Mouse (Mus musculus): ENCODE data around the gene Bicc1. TPM values are rescaled to one million over a fixed set of nuclear protein-coding genes. Genes with fewer than 3 reads are reported as not detected.

The Bicc1 gene
- total RNA-seq, 1 experiment = 1.8 TPM

- DNase-seq (ENCODE audit: low read depth, low spot score) = no peak
- Histone ChIP-seq H3K9ac (ENCODE audit: insufficient read depth, low read depth, low read length, poor library complexity, severe bottlenecking) (no peak overlapping the region), H3K36me3 (ENCODE audit: control insufficient read depth, insufficient read depth, low read length, poor library complexity, severe bottlenecking) (no peaks in the 10 kb centered on the region), H3K4me3 (ENCODE audit: insufficient read depth in 1 of 2, low read depth in 1 of 2, low read length in 2 of 2, poor library complexity in 1 of 2, severe bottlenecking in 1 of 2) (no peak overlapping the region), H3K27ac (ENCODE audit: insufficient read depth, low read depth, low read length, poor library complexity, severe bottlenecking) (no peak overlapping the region), H3K4me1 (ENCODE audit: control insufficient read depth in 2 of 2, insufficient read depth in 2 of 2, low read length in 2 of 2, poor library complexity in 1 of 2) (no peaks in the 10 kb centered on the region), H3K9me3 (ENCODE audit: control insufficient read depth, insufficient read depth, low read depth, low read length) (no peaks in the 10 kb centered on the region)
- TF ChIP-seq CHD2 (IDR thresholded peaks at IDR 0.05; ENCODE audit: low read depth, low read length) = no peak
- no peak for TF ChIP-seq ZNF384 (IDR thresholded peaks at IDR 0.05; ENCODE audit: low read depth, low read length)
- no peak for TF ChIP-seq HCFC1 (IDR thresholded peaks at IDR 0.05; ENCODE audit: borderline replicate concordance, insufficient read depth, low read length)
- TF ChIP-seq MAFK (IDR thresholded peaks at IDR 0.05; ENCODE audit: insufficient read depth, low read depth, low read length) = no peak
- TF ChIP-seq ZC3H11A (IDR thresholded peaks at IDR 0.05; ENCODE audit: borderline replicate concordance, low read depth, low read length) = no peak
- in situ Hi-C loops (cut with MboI; ENCODE audit: low sequenced_read_pairs in 2 of 2, unreplicated experiment in 2 of 2) = no loop called here
Observed at GRCm38 (mm10) chr10:71195501-71195900, 36.0 kb upstream of the Bicc1 start.

GRCm38 (mm10) chr10:71194713-71195112 is 35.2 kb upstream of the Bicc1 start:
- no peaks in the 10 kb centered on the region for H3K4me1 ChIP-seq (ENCODE audit: control insufficient read depth in 2 of 2, insufficient read depth in 2 of 2, low read length in 2 of 2, poor library complexity in 1 of 2)
- DNase-seq (ENCODE audit: low read depth, low spot score) = no peak
- no peaks in the 10 kb centered on the region for H3K36me3 ChIP-seq (ENCODE audit: control insufficient read depth, insufficient read depth, low read length, poor library complexity, severe bottlenecking)
- in situ Hi-C loops (cut with MboI; ENCODE audit: low sequenced_read_pairs in 2 of 2, unreplicated experiment in 2 of 2) = no loop called here
- no peak overlapping the region for H3K9ac ChIP-seq (ENCODE audit: insufficient read depth, low read depth, low read length, poor library complexity, severe bottlenecking)
- TF ChIP-seq MAFK (IDR thresholded peaks at IDR 0.05; ENCODE audit: insufficient read depth, low read depth, low read length) (no peak), ZC3H11A (IDR thresholded peaks at IDR 0.05; ENCODE audit: borderline replicate concordance, low read depth, low read length) (no peak), CHD2 (IDR thresholded peaks at IDR 0.05; ENCODE audit: low read depth, low read length) (no peak), HCFC1 (IDR thresholded peaks at IDR 0.05; ENCODE audit: borderline replicate concordance, insufficient read depth, low read length) (no peak), ZNF384 (IDR thresholded peaks at IDR 0.05; ENCODE audit: low read depth, low read length) (no peak)
- no peaks in the 10 kb centered on the region for H3K9me3 ChIP-seq (ENCODE audit: control insufficient read depth, insufficient read depth, low read depth, low read length)
- H3K4me3 ChIP-seq (ENCODE audit: insufficient read depth in 1 of 2, low read depth in 1 of 2, low read length in 2 of 2, poor library complexity in 1 of 2, severe bottlenecking in 1 of 2) = no peak overlapping the region
- no peak overlapping the region for H3K27ac ChIP-seq (ENCODE audit: insufficient read depth, low read depth, low read length, poor library complexity, severe bottlenecking)

- Histone ChIP-seq H3K9me3 (ENCODE audit: control insufficient read depth, insufficient read depth, low read depth, low read length) (no peaks in the 10 kb centered on the region), H3K4me3 (ENCODE audit: insufficient read depth in 1 of 2, low read depth in 1 of 2, low read length in 2 of 2, poor library complexity in 1 of 2, severe bottlenecking in 1 of 2) (no peak overlapping the region), H3K4me1 (ENCODE audit: control insufficient read depth in 2 of 2, insufficient read depth in 2 of 2, low read length in 2 of 2, poor library complexity in 1 of 2) (no peaks in the 10 kb centered on the region), H3K36me3 (ENCODE audit: control insufficient read depth, insufficient read depth, low read length, poor library complexity, severe bottlenecking) (no peaks in the 10 kb centered on the region), H3K9ac (ENCODE audit: insufficient read depth, low read depth, low read length, poor library complexity, severe bottlenecking) (no peak overlapping the region), H3K27ac (ENCODE audit: insufficient read depth, low read depth, low read length, poor library complexity, severe bottlenecking) (no peak overlapping the region)
- DNase-seq (ENCODE audit: low read depth, low spot score) = no peak
- TF ChIP-seq ZC3H11A (IDR thresholded peaks at IDR 0.05; ENCODE audit: borderline replicate concordance, low read depth, low read length) = no peak
- TF ChIP-seq HCFC1 (IDR thresholded peaks at IDR 0.05; ENCODE audit: borderline replicate concordance, insufficient read depth, low read length) = no peak
- TF ChIP-seq ZNF384 (IDR thresholded peaks at IDR 0.05; ENCODE audit: low read depth, low read length) = no peak
- no peak for TF ChIP-seq CHD2 (IDR thresholded peaks at IDR 0.05; ENCODE audit: low read depth, low read length)
- no peak for TF ChIP-seq MAFK (IDR thresholded peaks at IDR 0.05; ENCODE audit: insufficient read depth, low read depth, low read length)
- in situ Hi-C loops (cut with MboI; ENCODE audit: low sequenced_read_pairs in 2 of 2, unreplicated experiment in 2 of 2) = no loop called here
Observed at GRCm38 (mm10) chr10:71193319-71193718, 33.8 kb upstream of the Bicc1 start.

GRCm38 (mm10) chr10:71192886-71193285 is 33.4 kb upstream of the Bicc1 start:
- H3K27ac ChIP-seq (ENCODE audit: insufficient read depth, low read depth, low read length, poor library complexity, severe bottlenecking) = no peak overlapping the region

GRCm38 (mm10) chr10:71188681-71189080 is 29.2 kb upstream of the Bicc1 start:
- TF ChIP-seq ZNF384 (IDR thresholded peaks at IDR 0.05; ENCODE audit: low read depth, low read length) (no peak), ZC3H11A (IDR thresholded peaks at IDR 0.05; ENCODE audit: borderline replicate concordance, low read depth, low read length) (no peak), HCFC1 (IDR thresholded peaks at IDR 0.05; ENCODE audit: borderline replicate concordance, insufficient read depth, low read length) (no peak), CHD2 (IDR thresholded peaks at IDR 0.05; ENCODE audit: low read depth, low read length) (no peak), MAFK (IDR thresholded peaks at IDR 0.05; ENCODE audit: insufficient read depth, low read depth, low read length) (no peak)
- in situ Hi-C loops (cut with MboI; ENCODE audit: low sequenced_read_pairs in 2 of 2, unreplicated experiment in 2 of 2) = no loop called here
- Histone ChIP-seq H3K9ac (ENCODE audit: insufficient read depth, low read depth, low read length, poor library complexity, severe bottlenecking) (no peak overlapping the region), H3K36me3 (ENCODE audit: control insufficient read depth, insufficient read depth, low read length, poor library complexity, severe bottlenecking) (no peaks in the 10 kb centered on the region), H3K4me3 (ENCODE audit: insufficient read depth in 1 of 2, low read depth in 1 of 2, low read length in 2 of 2, poor library complexity in 1 of 2, severe bottlenecking in 1 of 2) (no peak overlapping the region), H3K9me3 (ENCODE audit: control insufficient read depth, insufficient read depth, low read depth, low read length) (no peaks in the 10 kb centered on the region), H3K4me1 (ENCODE audit: control insufficient read depth in 2 of 2, insufficient read depth in 2 of 2, low read length in 2 of 2, poor library complexity in 1 of 2) (no peaks in the 10 kb centered on the region), H3K27ac (ENCODE audit: insufficient read depth, low read depth, low read length, poor library complexity, severe bottlenecking) (no peak overlapping the region)
- DNase-seq (ENCODE audit: low read depth, low spot score) = no peak

More at GRCm38 (mm10) chr10:71192886-71193285, 33.4 kb upstream of the Bicc1 start:
- no peak for DNase-seq (ENCODE audit: low read depth, low spot score)
- no peak overlapping the region for H3K4me3 ChIP-seq (ENCODE audit: insufficient read depth in 1 of 2, low read depth in 1 of 2, low read length in 2 of 2, poor library complexity in 1 of 2, severe bottlenecking in 1 of 2)
- in situ Hi-C loops (cut with MboI; ENCODE audit: low sequenced_read_pairs in 2 of 2, unreplicated experiment in 2 of 2) = no loop called here
- no peaks in the 10 kb centered on the region for H3K9me3 ChIP-seq (ENCODE audit: control insufficient read depth, insufficient read depth, low read depth, low read length)
- no peaks in the 10 kb centered on the region for H3K4me1 ChIP-seq (ENCODE audit: control insufficient read depth in 2 of 2, insufficient read depth in 2 of 2, low read length in 2 of 2, poor library complexity in 1 of 2)
- H3K36me3 ChIP-seq (ENCODE audit: control insufficient read depth, insufficient read depth, low read length, poor library complexity, severe bottlenecking) = no peaks in the 10 kb centered on the region
- no peak overlapping the region for H3K9ac ChIP-seq (ENCODE audit: insufficient read depth, low read depth, low read length, poor library complexity, severe bottlenecking)
- TF ChIP-seq CHD2 (IDR thresholded peaks at IDR 0.05; ENCODE audit: low read depth, low read length) (no peak), ZNF384 (IDR thresholded peaks at IDR 0.05; ENCODE audit: low read depth, low read length) (no peak), ZC3H11A (IDR thresholded peaks at IDR 0.05; ENCODE audit: borderline replicate concordance, low read depth, low read length) (no peak), MAFK (IDR thresholded peaks at IDR 0.05; ENCODE audit: insufficient read depth, low read depth, low read length) (no peak), HCFC1 (IDR thresholded peaks at IDR 0.05; ENCODE audit: borderline replicate concordance, insufficient read depth, low read length) (no peak)

Data from ES-E14 (cell line).